Mouse (Mus musculus): Measurements from ENCODE around the gene Fam131b.

DNA sequence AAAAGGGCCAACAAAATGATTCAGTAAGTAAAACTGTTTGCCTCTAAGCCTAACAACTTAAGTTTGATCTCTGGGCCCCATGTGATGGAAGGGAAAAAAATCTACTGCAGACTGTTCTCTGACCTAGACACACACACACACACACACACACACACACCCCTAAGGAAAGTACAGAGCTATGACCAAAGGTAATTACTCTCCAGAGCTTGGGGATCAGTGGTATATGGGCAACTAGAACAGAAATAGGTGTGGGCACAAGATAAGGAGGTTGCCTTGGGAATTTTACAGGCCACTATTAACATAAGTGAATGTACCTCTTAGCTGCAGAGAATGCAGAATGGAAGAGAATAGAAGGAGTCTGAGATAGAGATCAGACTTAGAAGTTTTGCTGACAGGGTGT lies 36.9 kb downstream of the Fam131b start:
- TF ChIP-seq POLR2A (IDR thresholded peaks at IDR 0.05; ENCODE audit: low read depth, low read length) (no peak), CTCF (IDR thresholded peaks at IDR 0.05; ENCODE audit: extremely low read depth, insufficient read depth, insufficient read length, insufficient replicate concordance) (no peak)
